Mouse (Mus musculus): ENCODE measurements around the gene Adamts16.

Adamts16 gene

DNA sequence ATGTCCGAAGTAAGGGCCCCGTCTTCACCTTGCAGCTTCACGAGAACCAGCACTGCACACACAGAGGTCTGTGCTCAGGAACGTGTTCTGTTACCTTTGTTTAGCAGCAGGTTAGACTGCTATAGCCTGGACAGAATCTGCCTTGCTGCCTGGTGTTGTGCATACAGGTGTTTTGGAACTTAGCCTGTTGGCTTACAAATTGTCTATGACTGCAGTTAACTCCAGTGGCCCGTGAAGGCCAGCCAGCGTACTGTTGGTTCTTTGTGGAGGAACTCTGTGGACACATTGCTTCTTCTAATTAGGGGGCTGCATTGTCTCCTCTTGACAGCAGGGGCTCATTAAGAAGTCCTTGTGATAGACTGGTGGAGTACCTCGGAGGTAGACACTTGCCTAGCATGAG lies 3.9 kb upstream of the Adamts16 start:
- no peak for TF ChIP-seq GATA4 (IDR thresholded peaks at IDR 0.05; ENCODE audit: insufficient replicate concordance, low read length)

DNA sequence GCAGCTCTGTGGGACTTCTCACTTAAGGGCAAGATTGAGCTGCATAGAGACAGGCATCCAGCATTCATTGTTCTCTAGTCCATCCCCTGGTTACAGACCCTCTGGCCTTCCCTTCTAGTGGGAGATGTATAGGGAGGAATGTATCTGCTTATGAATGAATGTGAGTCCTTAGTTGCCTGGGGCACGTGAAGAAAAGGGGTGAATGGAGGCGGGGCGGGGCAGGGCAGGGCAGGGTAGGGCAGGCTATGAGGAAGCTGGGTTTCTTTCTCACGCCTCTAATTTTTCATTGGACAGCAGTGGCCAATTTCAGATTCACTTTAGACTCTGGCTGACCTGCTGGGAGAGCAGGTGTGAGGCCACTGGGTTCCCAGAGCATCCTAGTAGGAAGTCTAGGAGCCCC lies 515 bp upstream of the Adamts16 start:
- TF ChIP-seq GATA4 (IDR thresholded peaks at IDR 0.05; ENCODE audit: insufficient replicate concordance, low read length) = no peak

DNA sequence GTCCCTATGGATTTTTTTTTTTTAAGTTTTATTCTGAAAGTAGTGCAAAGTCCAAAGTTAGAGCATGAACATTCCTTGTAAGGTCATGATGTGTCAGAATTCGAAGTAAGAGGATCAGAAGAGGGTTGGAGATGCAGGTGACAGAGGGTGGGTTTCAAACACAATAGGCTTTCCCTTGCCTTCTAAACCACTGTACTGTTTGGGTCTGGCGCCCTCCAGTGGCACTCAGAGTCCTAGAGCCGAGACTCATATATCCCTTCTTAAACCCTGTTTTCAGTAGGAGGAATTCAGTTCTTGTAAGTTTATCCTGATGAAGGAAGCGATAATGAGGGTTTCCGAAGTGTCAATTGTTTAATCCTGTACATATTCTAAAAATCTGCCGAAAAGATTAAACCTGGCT lies 1.4 kb downstream of the Adamts16 start:
- no peak for TF ChIP-seq GATA4 (IDR thresholded peaks at IDR 0.05; ENCODE audit: insufficient replicate concordance, low read length)

DNA sequence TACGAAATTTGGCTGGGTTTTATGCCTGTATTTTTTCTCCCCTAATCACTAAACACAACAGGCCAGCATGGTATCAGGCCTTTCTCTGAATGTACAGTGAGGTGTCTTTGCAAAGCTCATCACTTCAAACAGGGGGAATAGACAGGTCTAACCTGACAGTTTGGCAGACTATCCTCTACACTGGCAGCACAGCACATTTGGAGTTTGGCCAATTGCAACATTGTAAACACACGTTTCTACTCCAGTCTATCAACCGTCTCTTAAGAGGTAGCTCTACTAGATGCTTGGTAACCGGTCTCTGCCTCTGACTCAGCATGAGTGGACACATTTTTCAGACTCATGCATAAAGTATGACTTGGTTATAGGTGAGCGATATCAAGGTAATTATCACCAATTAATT lies 4.0 kb downstream of the Adamts16 start:
- TF ChIP-seq GATA4 (IDR thresholded peaks at IDR 0.05; ENCODE audit: insufficient replicate concordance, low read length) = no peak

DNA sequence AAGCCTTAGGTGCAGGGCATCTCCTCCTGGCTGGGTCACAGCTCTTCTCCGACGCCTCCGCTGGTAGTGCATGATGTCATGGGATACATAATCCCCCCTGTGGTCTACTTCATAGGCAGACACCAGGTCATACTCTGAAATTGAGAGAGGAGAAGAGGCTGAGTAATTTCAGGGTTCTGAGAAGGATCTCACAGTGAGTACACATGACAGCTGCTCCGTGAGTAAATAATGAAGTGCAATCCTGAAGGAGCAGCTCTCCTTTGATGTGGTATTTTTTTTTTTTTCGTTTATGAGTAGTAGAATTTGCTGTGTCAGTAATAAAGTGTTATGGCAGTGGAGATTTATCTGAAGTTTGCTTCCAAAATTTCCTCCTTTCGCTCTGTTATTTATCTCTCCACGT lies 5.4 kb downstream of the Adamts16 start:
- no peak for TF ChIP-seq GATA4 (IDR thresholded peaks at IDR 0.05; ENCODE audit: insufficient replicate concordance, low read length)

DNA sequence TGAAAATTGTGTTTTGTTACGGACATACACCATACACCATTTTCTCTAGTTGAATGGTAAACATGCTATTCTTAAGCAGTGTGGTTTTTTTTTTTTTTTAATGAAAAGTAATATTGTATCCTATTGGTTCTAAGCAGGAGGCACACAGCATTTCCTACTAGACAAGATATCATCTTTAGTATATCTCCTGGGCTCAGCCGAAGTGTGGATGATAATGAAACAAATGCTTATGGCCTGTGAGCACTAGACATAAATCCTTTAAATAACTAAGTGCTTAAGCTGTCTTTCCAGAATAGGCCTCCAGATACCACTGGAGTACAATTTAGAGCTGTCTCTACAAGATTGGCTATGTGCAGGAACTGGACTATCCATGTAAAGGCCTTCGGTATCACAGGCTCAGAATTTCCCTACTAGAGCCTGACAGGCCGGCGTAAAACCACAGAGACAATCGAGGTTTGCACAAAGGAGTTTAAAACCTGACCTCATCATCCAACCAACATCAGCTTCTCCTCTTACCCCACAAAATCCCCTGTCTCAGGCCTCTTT lies 8.9 kb downstream of the Adamts16 start:
- no peak for TF ChIP-seq GATA4 (IDR thresholded peaks at IDR 0.05; ENCODE audit: insufficient replicate concordance, low read length)

DNA sequence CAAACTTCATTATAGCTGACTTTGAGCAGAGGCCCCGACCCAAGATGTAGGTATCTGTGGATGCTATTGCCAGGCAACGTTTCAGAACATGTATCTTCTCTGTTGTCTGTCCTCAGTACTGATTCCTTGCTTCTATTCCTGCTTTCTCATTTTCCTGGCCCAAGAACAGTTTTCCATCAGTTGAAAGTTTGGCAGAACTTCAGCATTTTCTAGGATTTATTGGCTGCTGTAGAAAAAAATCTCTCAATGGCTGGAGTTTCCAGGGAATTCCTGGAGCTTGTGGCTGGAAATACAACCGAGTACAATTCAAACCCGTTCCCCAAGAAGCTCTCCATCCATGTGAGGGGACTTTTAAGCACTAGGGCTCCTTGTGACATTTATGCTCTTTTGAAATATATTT lies 10.6 kb downstream of the Adamts16 start:
- no peak for TF ChIP-seq GATA4 (IDR thresholded peaks at IDR 0.05; ENCODE audit: insufficient replicate concordance, low read length)

DNA sequence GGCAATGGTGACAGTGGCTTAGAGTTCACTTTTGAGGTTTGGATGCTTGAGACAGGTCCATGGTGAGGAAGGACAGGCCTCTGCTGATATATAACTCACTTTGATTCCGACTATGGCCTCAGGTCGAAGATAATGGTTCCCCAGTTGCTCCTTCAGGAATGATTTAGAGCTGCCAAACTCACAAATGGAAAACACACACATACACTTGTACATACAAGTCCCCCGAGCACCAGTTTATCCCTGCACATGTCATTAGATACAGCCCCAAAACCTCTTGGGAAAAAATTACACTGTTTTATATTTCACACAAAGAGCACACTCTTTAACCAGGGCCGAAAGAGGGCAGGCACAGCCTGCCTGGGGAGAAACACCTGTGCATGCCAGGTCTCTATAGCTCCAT lies 14.1 kb downstream of the Adamts16 start:
- no peak for TF ChIP-seq GATA4 (IDR thresholded peaks at IDR 0.05; ENCODE audit: insufficient replicate concordance, low read length)

DNA sequence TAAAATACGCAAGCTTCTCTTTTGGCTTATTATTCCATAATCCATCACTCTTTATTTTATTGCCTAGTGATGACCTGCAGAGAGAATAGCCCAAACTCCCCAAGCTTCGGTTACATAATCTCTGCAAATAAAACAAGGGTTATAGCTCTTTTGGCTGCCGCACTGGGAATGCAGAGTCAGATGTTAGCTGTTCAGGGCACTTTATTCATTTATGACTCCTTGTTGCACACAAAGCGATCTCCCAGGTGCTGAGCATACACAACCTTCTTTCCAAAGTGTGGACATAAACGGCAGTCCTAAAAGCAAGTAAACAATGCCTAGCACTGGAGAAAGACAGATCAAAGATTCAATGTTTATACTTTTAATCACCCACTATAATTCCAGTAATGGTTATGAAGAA lies 16.3 kb downstream of the Adamts16 start:
- TF ChIP-seq GATA4 (IDR thresholded peaks at IDR 0.05; ENCODE audit: insufficient replicate concordance, low read length) = no peak

DNA sequence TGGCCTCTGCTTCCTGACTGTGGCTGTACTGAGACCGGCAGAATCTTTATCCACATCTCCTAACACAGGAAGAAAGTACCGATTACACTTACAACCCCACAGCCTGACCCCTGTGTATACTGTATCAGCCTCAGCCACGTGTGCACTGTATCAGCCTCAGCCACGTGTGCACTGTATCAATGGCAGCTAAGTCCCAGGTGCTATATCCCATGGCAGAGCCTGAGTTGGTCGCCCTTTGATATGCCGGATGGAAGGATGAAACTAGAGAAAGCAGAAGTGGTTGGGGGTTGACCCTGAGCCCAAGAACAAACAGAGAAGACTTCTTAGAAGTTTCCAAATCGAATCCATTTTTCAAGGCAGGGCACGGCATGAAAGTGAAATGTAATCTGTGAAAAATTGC lies 17.9 kb downstream of the Adamts16 start:
- no peak for TF ChIP-seq GATA4 (IDR thresholded peaks at IDR 0.05; ENCODE audit: insufficient replicate concordance, low read length)

DNA sequence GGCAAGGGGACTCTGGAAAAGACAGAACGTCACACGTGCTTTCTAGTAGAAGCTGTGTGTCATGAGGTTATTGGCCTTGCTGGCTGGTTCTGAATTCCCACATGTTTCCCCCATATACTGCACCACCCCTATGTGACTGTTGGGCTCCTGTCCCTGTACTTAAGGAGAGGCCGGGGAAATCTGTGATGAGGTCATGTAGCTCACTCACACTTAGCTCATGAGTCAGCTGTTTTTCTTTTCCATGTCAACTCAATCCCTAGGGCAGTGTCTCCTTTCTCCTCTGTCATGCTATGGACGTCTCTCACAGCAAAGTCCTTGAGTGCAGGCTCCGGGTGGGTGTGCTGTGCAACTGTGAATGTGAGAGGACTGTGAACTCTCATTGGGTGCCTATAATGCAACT lies 22.6 kb downstream of the Adamts16 start:
- TF ChIP-seq GATA4 (IDR thresholded peaks at IDR 0.05; ENCODE audit: insufficient replicate concordance, low read length) = no peak

DNA sequence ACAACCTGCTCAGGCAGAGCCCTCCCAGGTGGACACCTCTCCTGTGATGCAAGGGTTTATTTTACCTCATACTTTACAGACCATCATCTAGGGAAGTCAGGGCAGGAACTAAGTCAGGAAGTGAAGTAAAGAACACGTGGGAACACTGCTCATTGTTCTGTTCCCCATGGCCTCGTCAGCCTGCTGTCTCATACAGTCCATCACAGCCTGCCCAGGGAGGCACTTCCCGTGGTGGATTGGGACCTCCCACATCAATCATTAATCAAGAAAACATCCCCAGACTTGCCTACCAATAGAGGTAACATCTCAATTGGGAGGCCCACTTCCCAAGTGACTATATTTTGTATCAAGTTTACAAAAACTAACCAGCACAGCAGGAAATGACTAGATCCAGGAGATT lies 27.2 kb downstream of the Adamts16 start:
- no peak for TF ChIP-seq GATA4 (IDR thresholded peaks at IDR 0.05; ENCODE audit: insufficient replicate concordance, low read length)

DNA sequence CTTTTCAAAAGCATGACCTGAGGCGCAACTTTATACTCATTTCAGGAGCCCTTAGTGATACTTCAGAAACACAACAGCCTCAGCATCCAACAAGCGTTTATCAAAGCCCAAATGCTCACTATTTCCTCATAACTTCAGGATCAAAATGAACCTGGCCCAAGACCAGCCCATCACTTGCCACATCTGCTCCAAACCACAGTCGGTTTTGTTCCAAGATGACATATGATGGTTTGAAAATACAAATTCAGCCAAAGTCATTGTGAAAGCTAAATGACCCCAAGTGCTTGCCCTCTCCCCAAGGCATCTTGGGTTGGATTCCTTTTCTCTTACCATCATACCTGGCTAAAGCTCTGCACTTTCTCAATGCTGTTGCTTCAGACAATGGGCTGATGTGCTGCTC lies 36.1 kb downstream of the Adamts16 start:
- no peak for TF ChIP-seq GATA4 (IDR thresholded peaks at IDR 0.05; ENCODE audit: insufficient replicate concordance, low read length)

DNA sequence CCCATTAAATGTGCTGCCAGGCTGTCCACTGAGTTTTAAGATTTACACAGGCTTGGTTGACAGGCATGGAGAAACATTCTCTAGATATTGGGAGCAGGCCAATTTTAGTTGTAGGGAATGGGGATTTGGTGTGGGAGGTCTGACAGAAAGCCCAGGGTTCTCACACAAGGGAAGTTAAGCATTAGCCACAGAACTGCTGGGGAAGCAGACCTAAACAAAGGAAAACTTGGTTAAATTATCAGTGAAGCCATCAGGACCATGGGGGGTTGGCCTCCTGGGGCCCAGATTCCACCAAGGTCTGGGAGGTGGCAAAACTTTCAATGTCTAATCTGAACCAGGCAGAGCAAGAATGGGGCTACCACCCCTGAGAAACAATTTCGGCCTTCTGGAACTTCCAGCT lies 38.8 kb downstream of the Adamts16 start:
- TF ChIP-seq GATA4 (IDR thresholded peaks at IDR 0.05; ENCODE audit: insufficient replicate concordance, low read length) = no peak

DNA sequence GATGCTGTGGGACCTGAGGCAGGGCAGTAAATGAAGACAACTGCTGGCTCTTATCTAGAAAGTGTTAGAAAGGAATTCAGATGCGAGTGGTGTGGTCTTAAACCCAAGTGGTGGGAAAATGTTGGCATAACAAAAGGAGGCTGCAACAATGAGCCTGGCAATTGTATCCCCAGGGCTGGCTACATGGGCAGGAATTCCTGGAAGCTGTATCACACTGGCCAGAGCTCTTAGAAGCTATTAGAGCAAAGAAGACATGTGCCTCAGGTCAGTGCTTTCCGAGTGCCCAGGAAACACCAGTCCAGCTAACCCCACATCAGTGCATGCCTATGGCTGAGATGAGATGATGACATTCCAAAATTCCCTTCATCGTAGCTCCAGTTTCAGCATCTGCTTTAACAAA lies 42.3 kb downstream of the Adamts16 start:
- no peak for TF ChIP-seq GATA4 (IDR thresholded peaks at IDR 0.05; ENCODE audit: insufficient replicate concordance, low read length)

DNA sequence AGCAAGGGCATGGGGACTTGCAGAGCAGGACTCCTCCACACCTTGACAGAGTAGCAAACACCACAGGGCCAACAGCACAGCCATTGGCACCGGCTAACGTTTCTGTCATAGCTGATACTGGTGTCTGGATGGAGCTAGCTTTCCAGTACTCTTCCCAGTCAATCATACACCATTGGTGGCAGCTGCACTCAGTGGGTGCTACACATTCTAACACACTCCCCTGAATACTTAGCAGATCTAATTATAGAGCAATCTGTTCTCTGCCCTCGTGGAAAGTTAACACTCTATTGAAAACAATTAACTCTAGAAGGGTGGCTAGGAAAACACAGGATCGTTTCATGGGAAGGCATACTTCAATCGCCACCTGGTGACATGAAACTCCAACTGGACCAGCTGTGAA lies 43.2 kb downstream of the Adamts16 start:
- no peak for TF ChIP-seq GATA4 (IDR thresholded peaks at IDR 0.05; ENCODE audit: insufficient replicate concordance, low read length)

DNA sequence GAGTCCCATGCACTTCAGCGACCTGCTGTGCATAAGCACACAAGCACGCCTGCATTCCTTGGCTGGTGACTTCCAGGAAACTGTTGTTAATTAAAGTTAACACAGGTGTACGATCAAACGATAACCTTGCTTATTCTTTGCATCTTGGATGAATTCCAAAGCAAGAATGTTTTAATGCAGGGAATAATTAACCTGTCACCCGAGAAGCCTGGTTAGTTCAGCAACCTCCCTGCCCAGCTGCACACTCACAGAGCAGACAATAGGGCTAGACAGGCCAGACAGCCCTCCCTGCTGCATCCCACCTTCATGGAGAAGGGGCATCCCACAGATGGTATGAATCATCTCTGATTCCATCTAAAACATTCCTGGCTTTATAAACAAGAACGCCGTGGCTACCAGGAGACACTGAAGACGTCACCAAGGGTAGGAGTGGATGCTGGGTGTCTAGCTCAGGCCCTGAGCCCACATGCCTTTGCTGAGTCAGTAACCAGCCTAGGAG lies 47.5 kb downstream of the Adamts16 start:
- TF ChIP-seq GATA4 (IDR thresholded peaks at IDR 0.05; ENCODE audit: insufficient replicate concordance, low read length) = no peak

DNA sequence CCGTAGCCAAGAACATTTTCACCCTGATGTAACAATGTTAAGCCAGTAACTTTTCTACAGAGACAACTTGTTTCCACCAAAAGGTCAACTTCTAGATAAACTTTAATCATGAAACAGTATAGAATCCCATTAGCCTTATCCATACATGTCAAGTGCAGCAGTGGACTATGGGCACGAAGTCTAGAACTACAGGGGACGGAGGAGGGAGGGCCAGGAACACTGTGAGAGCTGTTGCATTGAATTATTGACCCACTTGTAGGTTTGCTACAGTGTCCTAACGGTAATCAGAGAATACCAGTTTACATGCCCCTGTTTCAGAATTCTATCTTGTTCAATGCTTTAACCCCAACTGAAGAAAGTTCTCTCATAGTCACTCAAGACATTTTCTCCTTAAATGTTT lies 48.0 kb downstream of the Adamts16 start:
- no peak for TF ChIP-seq GATA4 (IDR thresholded peaks at IDR 0.05; ENCODE audit: insufficient replicate concordance, low read length)

All from liver, adult (tissue).